In genomic region chr4:141286860-141287517, GRCm38 (mm10) we compare ENCODE assay signal across 8 mouse cellular contexts. TPM values are rescaled to one million over a fixed set of nuclear protein-coding genes. Genes with fewer than 3 reads are reported as not detected.
DNase-seq lines count a peak whose midpoint lies in the region; ATAC-seq lines count a peak whose summit lies in the region.

No protein-coding gene starts in this region.

- WGBS in midbrain, embryonic 12.5 days, result 13% methylated on average over 20 of the region's 20 CpGs
- 12% methylated on average over 20 of the region's 20 CpGs for WGBS in midbrain, embryonic 15.5 days
- 7% methylated on average over 19 of the region's 20 CpGs for WGBS in embryonic facial prominence, embryonic 14.5 days
- 8% methylated on average over 20 of the region's 20 CpGs for WGBS in limb, embryonic 12.5 days
- WGBS in neural tube, embryonic 13.5 days, result 15% methylated on average over 20 of the region's 20 CpGs

- no peak for ATAC-seq in midbrain, embryonic 12.5 days (ENCODE audit: low FRiP score, low read depth)
- no peak for ATAC-seq in midbrain, embryonic 15.5 days (replicated peaks)
- peak; percentile 62 for ATAC-seq in embryonic facial prominence, embryonic 14.5 days (ENCODE audit: low read depth)
- ATAC-seq in limb, embryonic 12.5 days (ENCODE audit: insufficient number of reproducible peaks, insufficient read depth, low FRiP score, low TSS enrichment, low read depth), result no peak
- no peak for ATAC-seq in neural tube, embryonic 13.5 days (ENCODE audit: low read depth)

- H3K4me3 ChIP-seq in midbrain, embryonic 12.5 days, result no peak overlapping the region
- H3K4me3 ChIP-seq in midbrain, embryonic 15.5 days, result no peak overlapping the region
- peak overlapping the region; percentile 10 for H3K4me3 ChIP-seq in embryonic facial prominence, embryonic 14.5 days (ENCODE audit: low read depth, low read length)
- no peak overlapping the region for H3K4me3 ChIP-seq in limb, embryonic 12.5 days (replicated peaks)
- no peak overlapping the region for H3K4me3 ChIP-seq in neural tube, embryonic 13.5 days

- H3K36me3 ChIP-seq in midbrain, embryonic 12.5 days, result no peaks in the 10 kb centered on the region
- no peaks in the 10 kb centered on the region for H3K36me3 ChIP-seq in midbrain, embryonic 15.5 days (replicated peaks)
- no peaks in the 10 kb centered on the region for H3K36me3 ChIP-seq in embryonic facial prominence, embryonic 14.5 days (ENCODE audit: control insufficient read depth, insufficient read depth, low read length)
- no peaks in the 10 kb centered on the region for H3K36me3 ChIP-seq in limb, embryonic 12.5 days
- H3K36me3 ChIP-seq in neural tube, embryonic 13.5 days, result no peaks in the 10 kb centered on the region

- peak; percentile 91 for DNase-seq in embryonic facial prominence, embryonic 14.5 days (ENCODE audit: low spot score)
- no peak for DNase-seq in frontal cortex, adult 2 months (ENCODE audit: extremely low spot score in 1 of 2, low spot score in 1 of 2)
- DNase-seq in right cerebral cortex, postnatal 10 days (ENCODE audit: low spot score in 2 of 2), result no peak
- no peak for DNase-seq in layer of hippocampus, adult 11-12 months (ENCODE audit: low spot score)

- H3K4me2 ChIP-seq in midbrain, embryonic 12.5 days (replicated peaks), result 0 out of 2 replicates have a peak overlapping the region, but pooled peaks have one; percentile 4
- no peak overlapping the region for H3K4me2 ChIP-seq in midbrain, embryonic 15.5 days
- peak overlapping the region; percentile 41 for H3K4me2 ChIP-seq in embryonic facial prominence, embryonic 14.5 days (ENCODE audit: low read depth, low read length)
- peak overlapping the region; percentile 30 for H3K4me2 ChIP-seq in limb, embryonic 12.5 days
- peak overlapping the region; percentile 29; the same call in 1 of the 2 replicates for H3K4me2 ChIP-seq in neural tube, embryonic 13.5 days

- H3K9ac ChIP-seq in midbrain, embryonic 12.5 days (replicated peaks), result 0 out of 2 replicates have a peak overlapping the region, but pooled peaks have one; percentile 11
- no peak overlapping the region for H3K9ac ChIP-seq in midbrain, embryonic 15.5 days
- H3K9ac ChIP-seq in embryonic facial prominence, embryonic 14.5 days (ENCODE audit: low read depth, low read length), result no peak overlapping the region
- H3K9ac ChIP-seq in limb, embryonic 12.5 days (replicated peaks), result no peak overlapping the region; the same call in 1 of the 2 replicates
- H3K9ac ChIP-seq in neural tube, embryonic 13.5 days, result 0 out of 2 replicates have a peak overlapping the region, but pooled peaks have one; percentile 4

- H3K27ac ChIP-seq in midbrain, embryonic 12.5 days (replicated peaks), result no peak overlapping the region
- H3K27ac ChIP-seq in midbrain, embryonic 15.5 days, result no peak overlapping the region
- H3K27ac ChIP-seq in embryonic facial prominence, embryonic 14.5 days (replicated peaks; ENCODE audit: low read depth, low read length), result no peak overlapping the region; the same call in 1 of the 2 replicates
- H3K27ac ChIP-seq in limb, embryonic 12.5 days, result no peak overlapping the region
- no peak overlapping the region for H3K27ac ChIP-seq in neural tube, embryonic 13.5 days (replicated peaks)

- H3K4me1 ChIP-seq in midbrain, embryonic 12.5 days, result peaks cover 43% of the 10 kb centered on the region
- peaks cover 33% of the 10 kb centered on the region for H3K4me1 ChIP-seq in midbrain, embryonic 15.5 days
- peaks cover 20% of the 10 kb centered on the region for H3K4me1 ChIP-seq in embryonic facial prominence, embryonic 14.5 days (ENCODE audit: control insufficient read depth, insufficient read depth, low read length)
- H3K4me1 ChIP-seq in limb, embryonic 12.5 days (replicated peaks), result peaks cover 55% of the 10 kb centered on the region
- H3K4me1 ChIP-seq in neural tube, embryonic 13.5 days (replicated peaks), result peaks cover 43% of the 10 kb centered on the region

- H3K9me3 ChIP-seq in midbrain, embryonic 12.5 days, result no peaks in the 10 kb centered on the region
- no peaks in the 10 kb centered on the region for H3K9me3 ChIP-seq in midbrain, embryonic 15.5 days
- no peaks in the 10 kb centered on the region for H3K9me3 ChIP-seq in embryonic facial prominence, embryonic 14.5 days (ENCODE audit: control insufficient read depth, low read length)
- H3K9me3 ChIP-seq in limb, embryonic 12.5 days, result no peaks in the 10 kb centered on the region
- no peaks in the 10 kb centered on the region for H3K9me3 ChIP-seq in neural tube, embryonic 13.5 days

- peaks cover 74% of the 10 kb centered on the region for H3K27me3 ChIP-seq in midbrain, embryonic 12.5 days
- H3K27me3 ChIP-seq in midbrain, embryonic 15.5 days (replicated peaks), result peaks cover 10% of the 10 kb centered on the region; the same call in 1 of the 2 replicates
- H3K27me3 ChIP-seq in embryonic facial prominence, embryonic 14.5 days (replicated peaks; ENCODE audit: control insufficient read depth, insufficient read depth, low read length), result peaks cover 49% of the 10 kb centered on the region
- H3K27me3 ChIP-seq in limb, embryonic 12.5 days, result peaks cover 60% of the 10 kb centered on the region
- H3K27me3 ChIP-seq in neural tube, embryonic 13.5 days, result peaks cover 59% of the 10 kb centered on the region

RNA-seq across cellular contexts. Expression of gene Epha2, which starts 14.1 kb away (rescaled TPM):
- 6.5 and 7.8 TPM in 2 replicates for polyA plus RNA-seq in midbrain, embryonic 12.5 days (2016; fragmentation: Nextera tagmentation; extraction: Ambion mirVana)
- 1.6 and 1.7 TPM in 2 replicates for polyA plus RNA-seq in midbrain, embryonic 15.5 days (2015; fragmentation: Nextera tagmentation; extraction: Ambion mirVana)
- 2.1 and 4.2 TPM in 2 replicates for polyA plus RNA-seq in embryonic facial prominence, embryonic 14.5 days (2014; fragmentation: Nextera tagmentation; extraction: Ambion mirVana)
- 3.1 and 3.9 TPM in 2 replicates for polyA plus RNA-seq in limb, embryonic 12.5 days (2016; fragmentation: Nextera tagmentation; extraction: Ambion mirVana)
- 1.7 and 2.2 TPM in 2 replicates for polyA plus RNA-seq in neural tube, embryonic 13.5 days (2015; fragmentation: Nextera tagmentation; extraction: Ambion mirVana)
- 2.3 and 2.6 TPM in 2 replicates for polyA plus RNA-seq in frontal cortex, adult 2 months (2012; rRNA removed)

RNA-seq across cellular contexts. Expression of gene Arhgef19, which starts 47.7 kb away (rescaled TPM):
- 2.1 and 2.7 TPM in 2 replicates for polyA plus RNA-seq in midbrain, embryonic 12.5 days (2016; fragmentation: Nextera tagmentation; extraction: Ambion mirVana)
- 1.0 and 1.7 TPM in 2 replicates for polyA plus RNA-seq in midbrain, embryonic 15.5 days (2015; fragmentation: Nextera tagmentation; extraction: Ambion mirVana)
- 17.4 and 17.7 TPM in 2 replicates for polyA plus RNA-seq in embryonic facial prominence, embryonic 14.5 days (2014; fragmentation: Nextera tagmentation; extraction: Ambion mirVana)
- 9.1 and 10.8 TPM in 2 replicates for polyA plus RNA-seq in limb, embryonic 12.5 days (2016; fragmentation: Nextera tagmentation; extraction: Ambion mirVana)
- polyA plus RNA-seq in neural tube, embryonic 13.5 days (2015; fragmentation: Nextera tagmentation; extraction: Ambion mirVana), result 2.1 and 2.2 TPM in 2 replicates
- polyA plus RNA-seq in frontal cortex, adult 2 months (2012; rRNA removed), result 10.4 and 11.8 TPM in 2 replicates

Comparison
In these comparisons a context has a peak if more than half of its experiments do, and no peak if none do; other contexts are left out.
1. H3K9ac ChIP-seq: peak in midbrain, embryonic 12.5 days (single experiment) and neural tube, embryonic 13.5 days (single experiment); none in midbrain, embryonic 15.5 days (single experiment), embryonic facial prominence, embryonic 14.5 days (single experiment) and limb, embryonic 12.5 days (single experiment).